Mouse (Mus musculus): ENCODE measurements at regions not wholly inside any gene's neighbourhood (a gene's known extent, or its start where the extent isn't known, plus 50 kb on each side); places are given as distances from the start of the nearest gene placed in this dataset.

DNA sequence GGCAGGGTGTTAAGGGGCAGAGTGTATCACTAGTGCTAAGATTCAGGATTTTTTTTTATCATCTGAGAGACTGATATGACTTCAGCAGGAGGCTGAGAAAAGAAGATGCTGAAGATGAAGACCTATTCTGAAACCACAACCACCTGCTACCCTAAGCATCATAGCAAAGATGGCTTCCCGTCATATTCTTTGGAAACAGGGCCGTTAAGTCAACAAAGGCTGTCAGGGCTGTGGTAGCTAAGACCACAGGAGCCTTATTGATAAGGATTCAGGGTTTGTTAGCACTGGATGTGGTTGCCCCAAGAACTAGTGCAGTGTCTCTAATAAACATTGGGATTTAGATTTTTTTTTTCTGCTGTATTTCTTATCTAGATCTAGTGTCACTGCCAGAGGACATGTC lies 56.7 kb upstream of the Rasgrp1 start:
- intact Hi-C loops (cut with DNase I): no loop called here
- H3K27ac ChIP-seq: no peak overlapping the region
- no peak for DNase-seq
- no peak for TF ChIP-seq CTCF (IDR thresholded peaks at IDR 0.05)
- no peak overlapping the region for H3K4me3 ChIP-seq

DNA sequence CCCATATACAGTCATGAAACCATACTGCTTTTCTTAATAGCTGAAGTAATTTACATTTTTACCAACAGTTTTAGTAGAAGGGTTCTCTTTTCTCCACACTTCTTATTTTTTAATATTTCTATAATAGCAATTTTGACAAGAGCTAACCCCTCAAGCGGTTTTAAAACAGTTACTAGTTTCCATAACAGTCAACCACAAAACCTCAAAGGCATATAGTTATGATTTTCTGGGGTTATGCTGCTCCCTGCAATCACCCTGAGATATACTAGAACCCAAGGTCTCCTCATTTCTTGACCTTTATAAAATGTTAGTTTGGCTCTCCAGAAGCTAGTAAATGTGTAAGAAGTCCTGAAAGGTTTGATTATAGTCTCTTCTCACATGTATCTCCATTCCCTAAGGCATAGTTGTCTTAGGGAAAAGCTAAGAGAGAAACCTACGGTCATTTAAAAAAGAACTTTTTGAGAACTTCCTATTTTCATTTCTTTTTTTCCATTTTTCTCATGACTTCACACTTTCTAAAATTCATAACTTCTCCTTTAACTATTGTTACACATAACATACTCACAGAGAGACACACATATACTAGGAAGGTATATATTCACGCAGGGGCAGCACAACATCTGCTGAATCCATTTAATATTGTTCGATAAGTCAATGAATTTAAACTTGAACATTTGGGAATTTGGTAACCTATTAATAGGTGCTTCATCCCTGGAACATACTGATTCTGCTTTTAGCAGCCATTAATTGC lies 60.8 kb upstream of the Rasgrp1 start:
- H3K4me3 ChIP-seq: no peak overlapping the region
- intact Hi-C loops (cut with DNase I): no loop called here
- TF ChIP-seq CTCF (IDR thresholded peaks at IDR 0.05): no peak
- no peak overlapping the region for H3K27ac ChIP-seq
- DNase-seq: no peak

DNA sequence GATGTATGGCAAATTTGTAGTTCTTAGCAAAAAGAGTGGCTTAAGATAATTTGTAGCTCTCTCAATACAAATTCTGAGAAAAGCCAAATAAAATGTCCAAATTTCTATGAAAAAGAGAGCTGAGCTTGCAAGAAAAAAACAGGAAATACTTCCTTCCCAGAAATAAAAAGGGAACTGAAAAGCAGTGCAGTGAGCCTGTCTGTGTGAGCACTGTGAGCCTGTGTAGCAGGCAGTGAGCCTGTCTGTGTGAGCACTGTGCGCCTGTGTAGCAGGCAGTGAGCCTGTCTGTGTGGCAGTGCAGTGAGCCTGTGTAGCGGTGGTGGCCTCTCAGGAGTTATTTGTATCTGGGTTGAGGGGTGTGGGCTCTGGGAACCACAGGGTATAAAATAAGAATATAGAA lies 62.7 kb upstream of the Rasgrp1 start:
- intact Hi-C loops (cut with DNase I): no loop called here
- TF ChIP-seq CTCF (IDR thresholded peaks at IDR 0.05): no peak
- no peak for DNase-seq
- Histone ChIP-seq H3K27ac (no peak overlapping the region), H3K4me3 (no peak overlapping the region)

DNA sequence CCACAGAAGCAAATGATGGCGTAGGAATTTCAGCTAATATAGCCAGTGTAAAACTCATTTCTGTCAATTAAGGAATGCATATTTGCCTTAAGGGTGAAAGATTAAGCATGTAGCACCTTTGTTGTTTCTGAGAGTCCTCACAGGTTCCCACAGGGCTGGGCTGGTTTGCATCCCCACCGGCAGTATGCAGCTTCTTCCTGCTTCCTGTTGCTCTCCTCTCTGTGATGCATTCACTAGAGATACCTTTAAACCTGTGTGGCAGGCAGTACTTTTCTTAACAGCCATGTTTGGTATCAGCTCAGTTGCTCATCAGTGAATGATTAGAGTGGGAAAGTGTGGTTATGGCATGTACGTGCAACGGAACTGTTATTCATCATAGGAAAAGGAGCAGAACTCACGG lies 65.4 kb upstream of the Rasgrp1 start:
- Histone ChIP-seq H3K4me3 (no peak overlapping the region), H3K27ac (no peak overlapping the region)
- DNase-seq: no peak
- intact Hi-C loops (cut with DNase I): no loop called here
- no peak for TF ChIP-seq CTCF (IDR thresholded peaks at IDR 0.05)

DNA sequence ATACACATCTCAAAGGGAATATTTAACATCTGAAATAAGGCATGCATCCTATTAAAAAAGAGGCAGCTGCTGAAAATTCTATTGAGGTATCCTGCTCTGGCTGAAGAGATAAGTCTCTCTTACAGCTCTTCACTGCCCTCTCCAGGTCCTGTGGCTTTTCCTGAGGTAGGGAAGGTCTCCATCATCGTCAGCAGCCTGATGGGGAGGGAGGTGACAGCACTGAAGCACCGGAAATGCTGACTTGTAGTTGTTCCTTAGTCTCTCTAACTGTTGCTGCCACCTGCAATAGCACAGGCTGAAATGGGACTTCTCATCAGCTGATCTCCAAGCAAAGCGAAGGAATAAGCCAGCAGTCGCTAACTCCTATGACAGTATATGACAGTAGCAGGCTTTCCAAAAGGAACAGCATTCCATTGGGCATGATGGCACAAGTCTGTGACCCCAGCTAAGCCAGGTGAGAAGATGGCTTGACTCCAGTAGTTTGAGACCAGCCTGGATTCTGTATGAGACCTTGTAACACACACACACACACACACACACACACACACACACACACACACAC lies 69.3 kb upstream of the Rasgrp1 start:
- intact Hi-C loops (cut with DNase I): loop anchor here (5.0 kb wide), 1 partner anchor 70 kb away; the partner anchor contains the start of gene Rasgrp1
- peak; percentile 42 for TF ChIP-seq CTCF (IDR thresholded peaks at IDR 0.05)
- no peak overlapping the region for H3K4me3 ChIP-seq
- peak; percentile 18 for DNase-seq
- H3K27ac ChIP-seq: no peak overlapping the region

DNA sequence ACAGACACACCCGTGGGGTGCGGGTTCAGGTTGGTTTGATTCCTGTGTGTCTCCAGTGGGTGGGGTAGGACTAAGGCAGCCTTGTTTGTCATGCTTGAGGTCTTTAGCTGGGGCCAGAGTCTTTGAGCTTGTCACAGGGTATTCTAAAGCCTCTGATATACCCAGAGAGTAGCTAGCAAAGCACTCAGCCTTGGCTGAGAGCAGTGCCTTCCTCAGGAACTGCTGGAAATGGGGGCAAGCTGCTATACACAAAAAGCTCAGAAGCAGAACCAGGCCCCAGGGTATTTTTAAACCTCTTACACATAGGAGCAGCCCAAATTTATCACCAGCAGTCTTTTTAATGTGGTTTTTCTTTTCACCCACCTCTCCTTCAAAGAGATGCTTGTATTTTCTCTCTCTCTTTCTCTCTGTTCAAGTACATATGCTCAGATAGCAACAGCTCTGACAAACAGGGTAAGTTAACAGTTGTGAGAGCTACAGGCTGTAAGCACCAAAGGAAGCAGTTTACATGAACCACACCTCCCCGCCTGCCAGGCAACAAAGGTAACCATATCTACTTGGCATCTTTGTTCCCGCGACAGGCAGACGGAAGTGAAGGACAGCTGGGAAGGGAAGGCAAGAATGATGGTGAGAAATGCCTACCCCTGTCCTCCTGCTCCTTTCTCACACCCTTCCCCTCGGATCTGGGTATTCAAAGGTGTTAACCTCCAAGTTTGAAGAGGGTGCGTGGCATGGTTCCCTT lies 74.6 kb upstream of the Rasgrp1 start:
- TF ChIP-seq CTCF (IDR thresholded peaks at IDR 0.05): no peak
- no peak for DNase-seq
- no peak overlapping the region for H3K27ac ChIP-seq
- H3K4me3 ChIP-seq: no peak overlapping the region
- intact Hi-C loops (cut with DNase I): no loop called here

DNA sequence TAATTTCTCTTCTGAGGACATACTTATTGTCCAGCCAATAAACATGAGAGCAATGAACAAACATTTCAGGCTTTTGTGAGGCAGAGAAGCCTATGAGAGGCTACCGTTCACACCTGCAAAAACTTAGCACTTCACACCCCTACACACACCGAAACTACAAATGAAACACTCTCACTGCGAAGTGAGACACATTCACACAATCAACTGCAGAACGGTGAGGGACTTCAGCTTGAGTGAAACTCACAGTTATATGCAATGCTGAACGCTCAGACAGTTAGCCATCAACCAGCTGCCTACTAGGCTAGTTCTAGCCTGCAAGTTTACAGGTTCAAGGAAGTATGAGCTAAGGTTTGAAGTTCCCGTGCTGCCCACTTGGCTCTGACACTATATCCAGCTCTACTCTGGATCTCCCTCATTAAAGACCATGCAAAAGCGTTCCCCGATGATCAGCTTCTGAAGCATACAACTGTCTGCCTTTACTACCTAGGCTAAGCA lies 75.4 kb upstream of the Rasgrp1 start:
- no peak for TF ChIP-seq CTCF (IDR thresholded peaks at IDR 0.05)
- H3K4me3 ChIP-seq: no peak overlapping the region
- no peak for DNase-seq
- no peak overlapping the region for H3K27ac ChIP-seq
- intact Hi-C loops (cut with DNase I): no loop called here

DNA sequence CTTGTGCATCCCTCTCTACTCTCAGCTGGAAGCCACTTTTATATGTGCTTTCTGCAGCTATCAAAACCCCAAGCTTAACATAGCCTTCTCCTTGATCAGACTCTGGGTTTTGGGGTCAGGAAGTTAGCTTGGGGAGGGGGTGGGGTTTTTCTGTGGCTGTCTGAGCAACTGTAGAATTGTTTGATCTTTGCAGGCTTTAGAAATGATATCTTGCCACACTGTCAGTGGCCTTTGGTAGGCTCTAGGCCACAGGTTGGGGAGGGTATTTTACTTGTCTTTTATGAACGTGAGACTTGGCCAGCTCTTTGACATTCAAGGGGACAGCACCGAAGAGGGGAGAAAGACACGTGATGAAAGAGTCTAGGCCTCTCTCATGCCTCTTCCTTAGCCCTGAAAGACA lies 75.9 kb upstream of the Rasgrp1 start:
- no peak for DNase-seq
- intact Hi-C loops (cut with DNase I): no loop called here
- TF ChIP-seq CTCF (IDR thresholded peaks at IDR 0.05): no peak
- Histone ChIP-seq H3K4me3 (no peak overlapping the region), H3K27ac (no peak overlapping the region)

DNA sequence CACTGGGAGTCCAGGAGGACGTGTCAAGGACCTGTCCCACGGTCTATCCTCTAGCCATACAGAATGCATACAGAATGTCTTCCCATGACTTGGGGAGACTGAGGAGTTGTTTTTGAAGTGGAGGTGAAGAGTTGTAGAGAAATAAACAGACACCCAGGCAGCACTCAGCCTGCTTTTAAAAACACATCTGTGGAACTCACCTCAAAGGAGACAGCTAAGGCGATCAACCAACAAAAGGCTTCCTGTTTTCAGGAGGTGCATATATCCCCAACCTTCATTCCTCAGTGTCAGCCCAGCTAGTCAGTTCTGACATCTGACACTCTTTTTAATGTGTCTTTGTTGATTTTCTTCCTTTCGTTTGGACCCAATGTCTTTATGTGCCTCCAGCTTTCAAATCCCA lies 78.6 kb upstream of the Rasgrp1 start:
- H3K4me3 ChIP-seq: no peak overlapping the region
- no peak for DNase-seq
- TF ChIP-seq CTCF (IDR thresholded peaks at IDR 0.05): no peak
- intact Hi-C loops (cut with DNase I): no loop called here
- no peak overlapping the region for H3K27ac ChIP-seq

DNA sequence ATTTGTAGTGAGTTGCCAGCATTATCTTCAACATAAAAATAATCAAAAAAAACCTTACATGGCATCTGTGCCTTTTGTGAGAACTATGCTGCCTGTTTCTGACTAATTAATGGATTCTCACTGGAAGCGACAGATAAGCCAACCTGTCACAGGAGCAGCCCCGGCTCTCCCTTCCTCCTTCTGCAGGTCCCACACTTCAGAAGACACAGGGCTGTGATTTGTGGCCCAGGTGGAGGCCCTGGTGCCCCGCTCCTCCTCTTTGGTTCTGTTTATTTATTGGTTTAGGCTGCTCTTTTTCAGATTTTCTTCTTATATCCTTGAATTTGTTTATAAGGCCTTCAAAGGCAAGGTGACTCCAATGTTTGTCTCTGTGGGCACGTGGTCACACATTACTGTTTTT lies 80.0 kb upstream of the Rasgrp1 start:
- no peak for TF ChIP-seq CTCF (IDR thresholded peaks at IDR 0.05)
- DNase-seq: no peak
- intact Hi-C loops (cut with DNase I): no loop called here

DNA sequence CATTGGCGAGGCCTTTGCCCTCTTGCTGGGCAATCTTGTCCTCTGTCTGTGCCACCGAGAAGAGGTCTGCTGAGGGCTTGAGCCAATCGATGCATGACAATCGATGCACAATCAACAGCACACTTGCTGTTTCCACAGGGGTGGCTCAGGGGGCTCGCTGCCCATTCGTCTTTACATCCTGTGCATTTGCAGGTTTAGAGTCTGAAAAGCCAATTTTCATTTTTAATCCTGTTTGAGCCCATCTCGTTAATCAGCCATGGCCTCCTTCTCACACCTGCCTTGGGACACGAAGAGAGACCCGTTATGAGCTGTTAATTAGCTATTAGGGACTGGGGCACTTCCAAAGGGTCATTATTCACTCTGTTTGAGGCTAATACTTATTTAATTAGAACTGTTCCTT lies 86.4 kb upstream of the Rasgrp1 start:
- intact Hi-C loops (cut with DNase I): no loop called here
- no peak for DNase-seq
- TF ChIP-seq CTCF (IDR thresholded peaks at IDR 0.05): no peak
- no peak overlapping the region for H3K4me3 ChIP-seq
- H3K27ac ChIP-seq: no peak overlapping the region

More for the DNA sequence above, 80.0 kb upstream of the Rasgrp1 start:
- Histone ChIP-seq H3K4me3 (no peak overlapping the region), H3K27ac (no peak overlapping the region)

DNA sequence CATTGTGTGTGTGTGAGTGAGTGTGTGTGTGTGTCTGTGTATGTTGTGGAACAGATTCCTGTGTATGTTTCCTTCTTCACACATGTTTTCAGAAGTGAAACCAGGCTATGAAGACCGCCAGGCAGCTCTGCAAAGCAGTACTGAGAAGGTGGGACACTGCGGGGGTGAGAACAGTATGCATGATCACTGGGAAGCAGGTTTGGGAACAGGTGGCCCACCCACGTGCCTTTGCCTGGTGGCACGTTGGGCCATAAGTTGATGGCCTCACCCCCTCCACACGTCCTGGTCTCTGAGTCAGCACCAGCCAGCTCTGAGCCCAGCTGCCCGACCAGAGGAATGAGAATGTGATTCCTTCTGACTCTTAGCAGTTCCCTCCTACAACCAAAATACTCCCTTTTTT lies 89.2 kb upstream of the Rasgrp1 start:
- Histone ChIP-seq H3K27ac (no peak overlapping the region), H3K4me3 (no peak overlapping the region)
- no peak for DNase-seq
- TF ChIP-seq CTCF (IDR thresholded peaks at IDR 0.05): no peak
- intact Hi-C loops (cut with DNase I): no loop called here

DNA sequence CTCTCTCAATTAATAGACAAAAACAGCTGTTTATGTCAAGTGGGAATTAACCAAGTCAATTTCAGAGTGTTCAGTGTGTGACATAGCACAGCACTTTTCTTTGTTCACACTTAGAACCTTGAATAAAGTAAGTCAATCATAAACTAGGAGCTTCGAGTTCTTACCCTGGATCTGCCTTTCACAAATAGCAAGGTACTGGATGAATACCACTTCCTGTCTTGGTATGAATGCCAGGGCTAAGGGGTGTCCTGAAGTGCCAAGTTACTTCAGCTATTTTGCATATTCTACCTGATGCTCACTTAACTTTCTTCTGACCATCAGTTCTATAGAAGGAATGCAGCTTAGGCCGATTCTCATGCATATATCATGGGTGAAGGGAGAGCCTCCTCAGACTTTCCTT lies 90.1 kb upstream of the Rasgrp1 start:
- DNase-seq: no peak
- H3K27ac ChIP-seq: no peak overlapping the region
- no peak overlapping the region for H3K4me3 ChIP-seq
- intact Hi-C loops (cut with DNase I): no loop called here
- TF ChIP-seq CTCF (IDR thresholded peaks at IDR 0.05): no peak

Measured in gastrocnemius, adult 2 months (tissue).